Mouse (Mus musculus): ENCODE measurements around the gene Tfb2m. TPM values are rescaled to one million over a fixed set of nuclear protein-coding genes. Genes with fewer than 3 reads are reported as not detected.

Gene Tfb2m
- total and polyA plus RNA-seq, 3 experiments, result 13.1 to 53.1 (median 48.3) TPM

DNA sequence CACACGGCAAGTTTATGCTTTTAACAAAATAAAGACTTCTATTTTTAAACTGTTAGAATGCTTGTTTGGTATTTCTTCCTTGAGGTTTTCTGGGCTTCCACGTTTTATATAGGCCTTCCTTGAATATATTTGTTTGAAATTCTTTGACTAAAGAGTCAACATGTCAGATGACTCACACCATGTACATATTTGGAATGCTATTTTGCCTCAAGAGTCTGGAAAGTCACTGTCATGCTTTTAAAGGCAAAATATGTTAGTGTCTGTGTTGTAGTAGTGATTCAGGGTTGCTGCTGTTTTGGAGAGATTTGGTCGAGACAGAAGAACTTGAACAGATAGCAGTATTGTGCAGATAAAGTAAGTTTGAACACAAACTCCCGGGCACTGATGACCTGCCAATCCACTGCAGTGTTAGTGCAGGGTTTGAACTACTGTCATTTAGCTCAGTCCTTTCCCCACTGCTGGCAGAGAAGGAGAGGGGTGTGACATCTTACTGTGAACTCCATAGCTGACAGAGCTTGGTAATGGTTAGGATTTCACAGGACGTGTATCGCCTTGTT lies 27.7 kb upstream of the Tfb2m start:
- Histone ChIP-seq H3K4me1 (ENCODE audit: control insufficient read depth in 1 of 2, insufficient read depth in 2 of 2) (no peaks in the 10 kb centered on the region), H3K36me3 (replicated peaks in 1 of 2; ENCODE audit: control insufficient read depth in 1 of 2, insufficient read depth in 1 of 2, low read length in 1 of 2) (peaks cover 0 to 8% of the 10 kb centered on the region in 2 experiments), H3K4me2 (ENCODE audit: insufficient read depth, low read depth, poor library complexity, severe bottlenecking) (no peak overlapping the region), H3K9me3 (replicated peaks; ENCODE audit: low read length) (no peaks in the 10 kb centered on the region), H3K4me3 (replicated peaks in 1 of 3; ENCODE audit: low read depth in 2 of 3, low read length in 2 of 3, poor library complexity in 1 of 3) (no peak overlapping the region), H3K79me2 (replicated peaks; ENCODE audit: control insufficient read depth, extremely low read depth, insufficient read depth, poor library complexity, severe bottlenecking) (no peaks in the 10 kb centered on the region; the same call in 1 of the 2 replicates), H3K9ac (ENCODE audit: insufficient read depth, low read depth) (no peak overlapping the region), H3K27me3 (replicated peaks) (no peaks in the 10 kb centered on the region), H3K27ac (ENCODE audit: insufficient read depth, low read depth) (no peak overlapping the region)
- in situ Hi-C loops (cut with MboI; ENCODE audit: low pct_ligation_motif_present, low pct_unique_long_range_greater_than_20kb, low sequenced_read_pairs) (no loop called here), dilution Hi-C loops (cut with MboI; ENCODE audit: extremely low pct_ligation_motif_present, extremely low pct_unique_long_range_greater_than_20kb, low sequenced_read_pairs) (no loop called here)
- TF ChIP-seq GABPA (IDR thresholded peaks at IDR 0.05; ENCODE audit: insufficient replicate concordance, low read depth, low read length), result no peak
- no peak for TF ChIP-seq SIN3A (IDR thresholded peaks at IDR 0.05; ENCODE audit: low read length)
- TF ChIP-seq PAX5 (IDR thresholded peaks at IDR 0.05; ENCODE audit: low read length), result no peak
- TF ChIP-seq CHD1 (IDR thresholded peaks at IDR 0.05; ENCODE audit: low read depth, low read length), result no peak
- TF ChIP-seq EP300 (IDR thresholded peaks at IDR 0.05; ENCODE audit: low read length), result no peak
- no peak for TF ChIP-seq MYC (IDR thresholded peaks at IDR 0.05; ENCODE audit: low read depth, low read length)
- no peak for TF ChIP-seq RCOR1 (conservative IDR thresholded peaks at IDR 0.05; ENCODE audit: low read depth, low read length)
- no peak for TF ChIP-seq CHD2 (IDR thresholded peaks at IDR 0.05; ENCODE audit: low read length)
- no peak for TF ChIP-seq ETS1 (conservative IDR thresholded peaks at IDR 0.05; ENCODE audit: low read depth, low read length)
- no peak for DNase-seq (ENCODE audit: extremely low read depth)

DNA sequence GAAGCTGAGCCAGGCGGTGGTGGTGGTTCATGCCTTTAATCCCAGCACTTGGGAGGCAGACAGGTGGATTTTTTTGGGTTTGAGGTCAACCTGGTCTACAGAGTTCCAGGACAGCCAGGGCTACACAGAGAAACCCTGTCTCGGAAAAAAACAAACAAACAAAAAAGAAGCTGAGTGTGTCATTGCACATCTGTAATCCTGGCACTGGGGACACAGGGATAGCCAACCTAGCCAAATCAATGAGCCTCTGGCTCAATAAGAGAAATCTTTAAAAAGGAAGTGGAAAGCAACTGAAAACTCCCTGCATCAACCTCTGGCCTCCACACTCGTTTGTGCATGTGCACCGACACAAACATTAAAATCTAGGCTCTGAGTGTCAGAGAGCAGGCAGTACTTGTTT lies 25.6 kb upstream of the Tfb2m start:
- H3K4me2 ChIP-seq (ENCODE audit: insufficient read depth, low read depth, poor library complexity, severe bottlenecking), result no peak overlapping the region
- TF ChIP-seq TBP (conservative IDR thresholded peaks at IDR 0.05; ENCODE audit: low read depth, low read length) (no peak), UBTF (IDR thresholded peaks at IDR 0.05; ENCODE audit: low read depth, low read length) (no peak), KAT2A (IDR thresholded peaks at IDR 0.05; ENCODE audit: insufficient replicate concordance, low read length) (no peak), BHLHE40 (IDR thresholded peaks at IDR 0.05; ENCODE audit: low read depth, low read length) (no peak), POLR2AphosphoS2 (IDR thresholded peaks at IDR 0.05; ENCODE audit: low read depth, low read length) (no peak), MEF2A (IDR thresholded peaks at IDR 0.05; ENCODE audit: borderline replicate concordance, low read depth, low read length) (no peak), CHD2 (IDR thresholded peaks at IDR 0.05; ENCODE audit: low read length) (no peak), RCOR1 (conservative IDR thresholded peaks at IDR 0.05; ENCODE audit: low read depth, low read length) (no peak), JUND (conservative IDR thresholded peaks at IDR 0.05; ENCODE audit: low read depth, low read length) (no peak), HCFC1 (IDR thresholded peaks at IDR 0.05; ENCODE audit: low read depth, low read length) (no peak), JUN (IDR thresholded peaks at IDR 0.05; ENCODE audit: insufficient read depth, low read depth, low read length) (no peak)
- H3K36me3 ChIP-seq (replicated peaks in 1 of 2; ENCODE audit: control insufficient read depth in 1 of 2, insufficient read depth in 1 of 2, low read length in 1 of 2), result peaks cover 0 to 6% of the 10 kb centered on the region in 2 experiments
- dilution Hi-C loops (cut with MboI; ENCODE audit: extremely low pct_ligation_motif_present, extremely low pct_unique_long_range_greater_than_20kb, low sequenced_read_pairs) (no loop called here), in situ Hi-C loops (cut with MboI; ENCODE audit: low pct_ligation_motif_present, low pct_unique_long_range_greater_than_20kb, low sequenced_read_pairs) (no loop called here)
- no peak for DNase-seq (ENCODE audit: extremely low read depth)
- H3K27ac ChIP-seq (ENCODE audit: insufficient read depth, low read depth), result no peak overlapping the region
- no peaks in the 10 kb centered on the region for H3K27me3 ChIP-seq (replicated peaks)
- H3K4me1 ChIP-seq (ENCODE audit: control insufficient read depth in 1 of 2, insufficient read depth in 2 of 2), result peaks cover 0 to 3% of the 10 kb centered on the region in 2 experiments; a peak in 1 of 4 replicates
- H3K4me3 ChIP-seq (replicated peaks in 1 of 3; ENCODE audit: low read depth in 2 of 3, low read length in 2 of 3, poor library complexity in 1 of 3), result no peak overlapping the region
- H3K9ac ChIP-seq (ENCODE audit: insufficient read depth, low read depth), result no peak overlapping the region
- no peaks in the 10 kb centered on the region for H3K9me3 ChIP-seq (replicated peaks; ENCODE audit: low read length)
- no peaks in the 10 kb centered on the region; the same call in 1 of the 2 replicates for H3K79me2 ChIP-seq (replicated peaks; ENCODE audit: control insufficient read depth, extremely low read depth, insufficient read depth, poor library complexity, severe bottlenecking)

Measured in CH12.LX (cell line).